Mouse (Mus musculus): Measurements from ENCODE around the gene Epha1.

The Epha1 gene

GRCm38 (mm10) chr6:42373669-42374430 is 782 bp upstream of the Epha1 start:
- DNase-seq (ENCODE audit: low spot score): no peak

GRCm38 (mm10) chr6:42372421-42372815 is 650 bp downstream of the Epha1 start:
- no peak for DNase-seq (ENCODE audit: low spot score)

GRCm38 (mm10) chr6:42372001-42372400 is 1.1 kb downstream of the Epha1 start:
- DNase-seq (ENCODE audit: low spot score): no peak

- DNase-seq (ENCODE audit: low spot score): no peak
These were observed 2.3 kb downstream of the Epha1 start for GRCm38 (mm10) chr6:42370630-42371363.

GRCm38 (mm10) chr6:42369870-42370269 is 3.2 kb downstream of the Epha1 start:
- DNase-seq (ENCODE audit: low spot score): peak; percentile 54

- DNase-seq (ENCODE audit: low spot score): no peak
These were observed 7.9 kb downstream of the Epha1 start for GRCm38 (mm10) chr6:42365215-42365614.

- no peak for DNase-seq (ENCODE audit: low spot score)
These were observed 8.5 kb downstream of the Epha1 start for GRCm38 (mm10) chr6:42364607-42365006.

GRCm38 (mm10) chr6:42364066-42364465 is 9.0 kb downstream of the Epha1 start:
- no peak for DNase-seq (ENCODE audit: low spot score)

- no peak for DNase-seq (ENCODE audit: low spot score)
These were observed 10.1 kb downstream of the Epha1 start for GRCm38 (mm10) chr6:42362974-42363373.

- no peak for DNase-seq (ENCODE audit: low spot score)
These were observed 10.6 kb downstream of the Epha1 start for GRCm38 (mm10) chr6:42362497-42362896.

- DNase-seq (ENCODE audit: low spot score): no peak
These were observed 11.0 kb downstream of the Epha1 start for GRCm38 (mm10) chr6:42362074-42362473.

GRCm38 (mm10) chr6:42361041-42361895 is 11.8 kb downstream of the Epha1 start:
- DNase-seq (ENCODE audit: low spot score): no peak

GRCm38 (mm10) chr6:42360231-42360840 is 12.7 kb downstream of the Epha1 start:
- DNase-seq (ENCODE audit: low spot score): no peak

- no peak for DNase-seq (ENCODE audit: low spot score)
These were observed 13.5 kb downstream of the Epha1 start for GRCm38 (mm10) chr6:42359364-42360147.

- DNase-seq (ENCODE audit: low spot score): no peak
These were observed 14.2 kb downstream of the Epha1 start for GRCm38 (mm10) chr6:42358901-42359300.

GRCm38 (mm10) chr6:42357901-42358300 is 15.2 kb downstream of the Epha1 start:
- no peak for DNase-seq (ENCODE audit: low spot score)

- no peak for DNase-seq (ENCODE audit: low spot score)
These were observed 16.2 kb downstream of the Epha1 start for GRCm38 (mm10) chr6:42356913-42357312.

GRCm38 (mm10) chr6:42355794-42356600 is 17.1 kb downstream of the Epha1 start:
- no peak for DNase-seq (ENCODE audit: low spot score)

- DNase-seq (ENCODE audit: low spot score): no peak
These were observed 17.7 kb downstream of the Epha1 start for GRCm38 (mm10) chr6:42355366-42355765.
